Mouse (Mus musculus): ENCODE results near the gene Zfp518a.

The Zfp518a gene

DNA sequence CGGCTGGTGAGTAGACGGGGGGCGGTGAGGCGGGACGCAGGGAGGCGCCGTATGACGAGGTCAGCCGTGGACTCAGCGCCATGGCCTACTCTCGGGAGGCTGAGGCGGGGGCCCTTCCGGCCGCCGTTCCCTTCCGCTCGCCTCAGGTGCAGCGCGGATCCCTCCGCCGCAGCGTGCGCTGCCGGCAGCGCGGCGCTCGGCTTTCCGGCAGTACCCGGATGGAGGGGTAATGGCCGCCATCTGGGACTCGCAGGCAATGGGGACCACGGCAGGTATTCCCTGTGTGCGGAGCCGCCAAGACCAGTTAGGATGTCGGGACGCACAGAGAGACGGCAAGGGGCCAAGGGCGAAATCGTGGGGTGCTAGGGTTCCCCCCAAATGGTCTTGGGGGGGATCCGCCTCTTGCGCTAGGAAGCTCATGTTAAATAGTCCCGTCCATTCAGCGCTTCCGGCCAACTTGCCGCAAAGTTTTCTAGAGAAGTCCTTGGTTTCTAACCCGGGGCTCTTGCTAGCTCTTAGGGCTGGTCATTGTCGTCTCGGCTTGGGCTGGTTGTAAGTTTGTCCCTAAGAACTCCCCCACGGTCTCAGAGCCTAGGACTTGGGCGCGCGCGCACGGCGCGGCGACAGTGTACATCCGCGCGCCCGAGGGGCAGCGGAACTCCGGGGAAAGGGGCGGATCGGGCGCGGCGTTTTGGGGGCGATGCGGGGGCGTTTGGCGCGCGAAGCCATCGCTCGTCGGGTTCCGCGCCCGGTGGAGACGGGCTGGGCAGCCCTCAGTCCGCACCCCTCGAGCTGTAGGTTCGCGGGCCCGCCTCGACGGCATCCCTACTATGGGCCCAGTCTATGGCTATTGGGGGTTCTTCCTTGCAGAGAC is at the start of gene Zfp518a:
Zfp518a (plus strand) TSS at position 187 of the 874 bp plus-strand sequence.
- peak; percentile 84 for DNase-seq (ENCODE audit: low read depth, low spot score)

DNA sequence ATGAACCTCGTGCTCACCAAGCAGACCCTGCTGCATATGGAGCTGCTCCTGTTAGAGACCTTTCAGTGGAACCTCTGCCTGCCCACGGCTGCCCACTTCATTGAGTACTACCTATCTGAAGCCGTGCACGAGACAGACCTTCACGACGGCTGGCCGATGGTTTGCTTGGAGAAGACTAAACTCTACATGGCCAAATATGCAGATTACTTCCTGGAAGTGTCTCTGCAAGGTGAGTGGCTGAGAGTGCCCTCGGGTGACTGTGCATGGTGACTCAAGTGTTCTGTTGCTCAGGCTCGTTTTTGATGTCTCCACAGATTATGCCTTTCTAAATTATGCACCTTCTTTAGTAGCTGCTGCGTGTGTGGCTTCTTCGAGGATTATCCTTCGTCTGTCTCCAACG is 49.8 kb upstream of the Zfp518a start:
- DNase-seq (ENCODE audit: low read depth, low spot score), result no peak

DNA sequence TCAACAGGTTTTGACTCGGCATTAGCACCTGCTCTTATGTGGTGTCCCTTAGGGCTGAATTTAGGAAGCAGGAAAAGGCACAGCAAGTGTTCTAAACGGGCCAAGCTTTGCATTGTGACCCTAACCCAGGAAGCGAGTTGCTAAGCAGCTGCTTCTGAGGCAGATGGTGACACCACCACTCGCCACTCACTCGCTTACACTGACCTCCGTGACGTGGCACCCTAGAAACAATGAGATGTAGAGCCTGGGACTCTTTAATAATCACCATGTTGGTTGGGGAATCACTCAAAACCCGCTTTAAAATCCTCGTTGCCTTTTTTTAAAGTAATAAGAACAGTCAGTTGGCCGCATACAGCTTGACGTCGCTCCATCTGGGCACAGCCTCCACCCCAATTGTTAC is 45.1 kb upstream of the Zfp518a start:
- DNase-seq (ENCODE audit: low read depth, low spot score), result no peak

DNA sequence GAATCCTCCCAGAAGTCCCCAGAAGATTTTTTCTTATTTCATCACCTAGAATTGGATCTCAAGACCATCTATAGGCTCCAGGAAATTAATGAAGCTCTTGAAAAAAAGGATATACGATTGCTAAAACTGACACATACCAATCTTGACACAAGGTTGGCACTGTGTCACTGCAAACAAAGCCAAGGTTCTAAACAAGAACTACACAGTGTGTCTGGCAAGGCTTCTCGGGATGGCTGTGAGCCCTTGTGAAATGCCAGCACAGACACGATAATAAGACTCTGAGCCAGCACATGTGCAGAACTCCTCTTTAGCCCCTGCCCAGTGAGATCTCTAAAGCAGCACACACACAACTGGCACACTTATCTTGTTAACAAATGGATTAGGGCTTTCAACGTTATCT is 35.0 kb upstream of the Zfp518a start:
- no peak for DNase-seq (ENCODE audit: low read depth, low spot score)

DNA sequence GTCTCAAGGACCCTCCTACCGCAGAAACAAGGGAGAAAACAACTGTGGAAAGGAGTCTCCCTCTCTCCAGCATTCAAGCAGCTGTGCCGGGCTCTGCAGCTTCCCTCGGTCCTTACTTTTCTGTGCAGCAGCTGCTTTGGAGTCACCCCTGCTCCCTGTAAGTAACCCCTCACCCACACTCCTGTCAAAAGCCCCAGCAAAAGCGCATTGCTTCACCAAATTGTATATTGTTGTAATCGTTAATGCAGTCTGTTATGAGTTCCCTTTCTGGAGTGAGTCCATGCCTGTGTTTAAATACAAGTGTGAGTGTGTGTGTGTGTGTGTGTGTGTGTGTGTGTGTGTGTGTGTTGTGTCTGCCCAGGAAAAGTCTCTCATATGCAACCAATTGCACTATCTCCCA is 26.2 kb upstream of the Zfp518a start:
- no peak for DNase-seq (ENCODE audit: low read depth, low spot score)

DNA sequence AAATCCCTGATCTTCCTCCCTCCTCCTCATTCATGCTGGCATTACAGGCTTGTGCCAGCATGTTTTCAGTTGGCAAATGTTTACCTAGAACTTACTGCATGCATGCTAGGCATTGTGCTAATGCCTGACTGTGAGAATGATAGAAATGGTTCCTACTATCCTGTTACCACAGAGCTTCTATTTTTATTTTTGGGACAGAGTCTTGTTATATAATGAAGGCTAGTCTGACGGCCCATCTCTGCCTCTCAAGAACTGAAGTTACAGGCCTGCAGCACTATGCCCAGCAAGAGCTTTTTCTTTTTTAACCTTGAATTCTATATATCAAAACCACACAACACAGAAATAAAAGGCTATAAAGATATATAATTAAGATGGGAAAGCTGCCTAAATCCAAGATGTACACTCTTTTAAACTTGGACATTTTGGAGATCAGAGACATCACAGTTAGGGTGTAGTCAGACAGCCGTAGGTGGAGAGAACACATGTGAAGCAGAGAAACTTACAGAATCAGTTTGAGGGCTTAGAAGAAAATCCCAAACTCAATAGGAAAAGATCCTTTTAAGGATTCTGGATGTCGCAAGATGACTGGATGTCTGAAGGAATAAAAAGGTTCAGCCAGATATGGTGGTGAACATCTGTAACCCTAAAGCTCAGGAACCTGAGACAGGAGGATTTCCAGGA is 24.9 kb upstream of the Zfp518a start:
- DNase-seq (ENCODE audit: low read depth, low spot score), result no peak

DNA sequence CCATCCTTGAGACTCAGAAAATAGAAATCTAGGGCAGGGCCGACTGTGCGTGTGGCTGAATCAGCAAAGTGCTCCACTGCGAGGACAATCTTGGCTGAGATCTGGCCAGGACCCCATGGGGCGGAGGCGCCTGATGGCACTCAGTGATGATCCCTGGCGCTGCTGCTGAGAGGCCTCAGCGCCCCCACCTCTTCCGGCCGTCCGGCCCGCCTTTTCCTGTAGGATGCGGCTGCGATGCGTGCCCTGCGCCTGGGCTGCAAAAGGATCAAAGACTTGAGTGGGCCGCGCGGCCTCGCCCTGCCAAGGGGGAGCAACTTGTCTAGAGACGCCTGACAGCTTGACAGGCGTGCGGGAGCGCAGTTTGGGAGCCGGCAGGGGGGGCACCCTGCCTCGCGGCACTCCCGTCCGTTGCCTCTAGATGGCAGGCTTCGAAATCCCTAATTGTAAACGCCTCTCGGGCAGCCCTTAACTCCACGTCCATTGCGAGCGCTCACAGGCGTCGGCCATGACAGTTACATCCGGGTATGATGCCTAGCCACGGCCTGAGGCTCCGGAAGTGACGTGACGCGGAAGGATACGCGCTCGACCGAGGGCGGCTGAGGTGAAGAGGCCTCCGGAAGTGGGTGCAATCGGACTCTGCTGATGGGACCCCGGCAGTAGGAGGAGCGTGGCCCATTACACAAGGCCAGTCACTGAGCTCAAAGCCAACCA is 21.4 kb upstream of the Zfp518a start:
- peak; percentile 96 for DNase-seq (ENCODE audit: low read depth, low spot score)

DNA sequence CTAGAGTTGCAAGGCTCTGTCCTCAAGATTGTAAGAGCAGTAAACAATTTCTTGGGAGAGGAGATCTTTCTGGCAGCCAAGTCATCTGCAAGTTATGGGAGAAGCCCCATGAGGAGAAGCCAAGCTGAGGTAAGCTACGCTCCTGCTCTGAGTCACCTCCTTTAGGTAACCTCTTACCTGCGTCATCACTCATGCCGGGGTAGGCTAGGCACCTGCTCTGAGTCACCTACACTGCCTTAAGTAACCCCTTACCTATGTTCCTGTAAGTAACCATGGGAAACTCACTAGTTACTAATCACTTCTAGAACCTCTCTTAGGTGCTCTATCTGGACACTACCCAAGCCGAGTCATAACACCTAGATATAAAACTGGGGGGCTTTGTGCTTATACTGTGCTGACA is 12.8 kb upstream of the Zfp518a start:
- DNase-seq (ENCODE audit: low read depth, low spot score), result no peak

DNA sequence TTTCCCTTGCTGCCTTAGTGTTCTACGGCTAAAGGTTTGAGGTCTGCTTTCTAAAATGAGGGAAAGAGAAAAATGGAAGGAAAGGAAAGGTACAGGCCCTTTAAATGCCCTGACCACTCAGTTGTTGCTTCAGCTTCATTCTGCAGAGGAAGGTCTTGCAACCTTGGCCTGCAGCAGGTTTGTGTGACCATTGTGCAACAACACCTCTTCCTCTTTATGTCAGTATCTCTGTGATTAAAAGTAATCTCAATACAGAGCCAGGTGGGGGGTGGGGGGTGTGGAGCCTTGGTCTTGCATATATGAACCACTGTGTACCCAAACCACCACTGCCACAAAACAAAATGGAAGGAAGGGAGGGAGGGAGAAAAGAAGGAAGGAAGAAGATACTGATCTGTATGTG is 5.6 kb upstream of the Zfp518a start:
- no peak for DNase-seq (ENCODE audit: low read depth, low spot score)

DNA sequence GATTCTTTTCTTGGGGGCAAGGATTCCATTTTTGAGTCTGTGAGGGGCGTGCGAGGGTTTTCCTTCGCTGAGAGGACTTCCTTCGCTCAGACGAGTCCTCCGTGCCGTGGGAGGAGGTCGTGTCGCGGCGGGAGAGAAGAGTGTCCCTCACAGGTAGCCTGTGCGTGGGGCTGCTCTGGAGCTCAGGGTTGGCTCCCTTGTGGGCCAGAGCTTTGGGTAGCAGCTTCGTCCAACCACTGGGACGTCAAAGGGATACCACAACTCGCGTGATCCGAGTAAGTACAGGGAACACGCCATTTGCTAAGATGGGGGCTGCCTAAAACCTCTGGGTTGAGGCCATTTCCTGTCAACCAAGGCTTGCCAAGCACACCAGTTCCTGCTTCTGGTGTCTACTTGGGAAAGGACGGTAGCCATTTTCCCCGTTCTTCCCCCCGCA is 416 bp upstream of the Zfp518a start:
- peak; percentile 58 for DNase-seq (ENCODE audit: low read depth, low spot score)

DNA sequence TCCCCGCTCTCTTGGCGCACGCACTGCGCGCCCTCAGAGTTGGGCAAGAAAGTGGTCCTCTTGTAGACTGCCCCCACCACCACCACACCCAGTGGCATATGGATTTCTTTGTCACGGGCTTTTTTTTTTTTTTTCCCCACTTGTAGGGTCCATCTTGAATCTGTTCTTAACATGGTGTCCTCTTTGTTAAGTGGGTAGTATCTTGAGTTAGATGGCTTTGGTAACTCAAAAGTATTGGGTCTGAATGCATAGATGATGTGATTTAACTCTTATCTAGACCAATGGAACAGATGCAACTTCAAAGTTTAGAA is 843 bp downstream of the Zfp518a start:
- DNase-seq (ENCODE audit: low read depth, low spot score), result peak; percentile 16

DNA sequence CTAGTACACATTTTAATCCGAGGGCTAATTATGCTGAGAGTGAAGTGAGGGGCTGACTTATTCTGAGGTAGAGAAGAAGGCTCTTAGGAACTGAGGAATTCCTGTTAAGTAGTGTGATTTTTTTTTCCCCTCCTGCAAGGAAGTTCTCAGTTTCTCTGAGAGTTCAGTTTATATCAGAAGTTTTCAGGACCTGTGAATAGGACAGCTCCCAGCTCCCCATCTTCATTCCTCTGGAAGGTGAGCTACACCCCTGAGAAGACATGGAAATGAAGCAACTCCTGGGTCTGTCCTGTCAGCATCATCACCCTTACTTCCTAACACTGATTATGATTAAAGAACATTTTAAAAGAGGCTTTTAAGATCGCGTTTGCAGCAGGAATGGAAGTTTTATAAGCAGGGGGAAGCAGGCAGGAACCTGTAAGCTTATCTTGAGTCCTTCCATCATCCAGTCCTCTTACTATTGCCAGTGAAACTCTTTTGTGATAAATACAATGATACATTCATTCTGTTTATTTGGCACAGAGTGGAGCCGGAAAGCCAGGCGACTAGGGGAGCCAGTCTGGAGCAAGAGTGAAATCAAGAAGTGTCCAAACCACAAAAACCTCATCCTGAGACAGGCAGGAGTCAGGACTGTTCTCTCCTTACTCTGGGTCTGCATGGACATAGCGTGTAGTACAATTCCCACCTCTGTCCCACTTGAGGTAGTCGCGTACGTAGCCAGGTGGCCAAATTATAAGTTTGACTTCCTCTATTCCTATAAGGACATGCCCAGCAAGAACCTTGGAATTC is 37.3 kb downstream of the Zfp518a start:
- no peak for DNase-seq (ENCODE audit: low read depth, low spot score)

DNA sequence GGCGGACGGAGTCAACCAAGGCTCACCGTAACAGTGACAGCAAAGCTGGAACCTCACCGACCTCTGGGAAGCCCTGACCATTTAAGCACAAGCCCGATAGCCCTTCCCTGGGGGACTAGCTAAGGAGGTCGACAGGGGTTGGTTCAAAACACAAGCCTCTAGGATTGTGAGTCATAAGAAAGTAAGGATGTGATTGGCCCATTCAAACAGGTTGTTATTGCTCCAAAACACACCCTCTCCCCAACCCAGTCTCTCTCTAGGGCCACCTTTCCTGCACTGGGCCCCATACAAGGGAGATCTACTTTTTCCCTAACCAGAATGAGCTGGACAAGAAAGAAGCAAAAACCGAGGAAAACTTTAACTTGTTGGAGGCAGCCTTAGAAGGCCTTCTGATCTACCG is 40.9 kb downstream of the Zfp518a start:
- no peak for DNase-seq (ENCODE audit: low read depth, low spot score)

DNA sequence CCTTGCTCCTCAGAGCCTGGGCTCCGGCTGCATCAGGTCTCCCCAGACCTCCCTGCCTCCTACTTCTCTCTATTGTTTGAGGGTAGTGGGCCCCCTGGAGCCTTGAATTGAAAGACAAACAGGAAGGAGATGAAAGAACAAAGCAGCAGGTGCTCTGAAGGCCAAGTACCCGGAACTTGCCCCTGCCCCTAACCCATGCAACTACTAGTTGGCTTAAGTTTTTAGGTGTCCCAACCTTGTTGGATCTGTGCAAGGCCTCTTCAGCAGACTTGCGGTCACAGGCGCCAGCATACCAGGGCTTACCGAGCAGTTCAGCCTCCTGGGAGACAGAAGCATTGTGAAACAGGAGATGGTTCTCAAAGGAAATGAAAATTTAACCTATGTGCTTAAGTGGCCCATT is 41.5 kb downstream of the Zfp518a start:
- DNase-seq (ENCODE audit: low read depth, low spot score), result peak; percentile 36

DNA sequence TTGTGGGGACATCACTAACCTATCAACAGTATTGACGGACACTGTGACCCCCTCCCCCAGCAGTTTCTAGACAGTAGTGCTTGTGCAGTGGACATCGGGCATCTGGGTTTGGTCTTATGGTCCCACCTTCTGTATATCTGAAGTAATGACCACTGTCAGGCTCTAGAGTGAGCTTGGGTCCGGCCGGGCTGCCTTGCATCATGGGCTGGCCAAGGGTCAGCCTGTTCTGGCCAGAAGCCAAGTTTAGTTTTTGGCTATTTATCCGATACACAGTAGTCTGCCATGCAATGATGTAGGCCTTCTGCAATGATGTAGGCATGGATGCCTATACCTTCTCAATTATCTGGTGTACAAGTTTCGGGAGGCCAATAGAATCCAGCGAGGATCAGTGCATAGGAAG is 49.0 kb downstream of the Zfp518a start:
- no peak for DNase-seq (ENCODE audit: low read depth, low spot score)

DNA sequence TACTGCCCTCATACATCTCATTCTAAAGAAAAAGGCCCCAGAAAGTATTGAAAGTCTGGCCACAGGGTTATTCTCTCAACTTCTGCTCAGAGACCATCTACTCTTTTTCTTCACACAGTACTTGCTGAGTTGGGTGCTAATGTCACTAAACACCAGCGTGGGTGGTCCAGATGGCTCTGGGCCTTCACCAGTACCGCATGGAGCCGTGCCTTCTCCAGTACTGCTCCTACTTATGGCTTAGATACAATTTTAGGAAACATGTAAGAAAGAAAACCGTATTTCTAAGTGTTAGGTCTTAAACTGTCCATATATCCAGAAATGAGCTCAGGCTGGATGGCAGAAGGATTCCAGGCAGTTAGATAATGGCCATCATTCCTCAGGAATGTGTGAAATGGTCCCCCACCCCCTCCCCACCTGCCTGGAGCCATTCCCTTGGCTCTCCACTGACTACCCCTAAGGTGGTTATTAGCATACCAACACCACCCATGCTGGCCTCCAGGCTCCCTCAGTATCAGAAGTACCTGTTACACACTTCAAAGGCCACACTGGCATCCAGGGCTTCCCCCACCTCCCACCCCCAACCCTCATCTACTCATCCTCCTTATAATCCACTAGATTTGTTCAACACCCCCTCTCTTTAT is 52.6 kb downstream of the Zfp518a start:
- DNase-seq (ENCODE audit: low read depth, low spot score), result no peak

DNA sequence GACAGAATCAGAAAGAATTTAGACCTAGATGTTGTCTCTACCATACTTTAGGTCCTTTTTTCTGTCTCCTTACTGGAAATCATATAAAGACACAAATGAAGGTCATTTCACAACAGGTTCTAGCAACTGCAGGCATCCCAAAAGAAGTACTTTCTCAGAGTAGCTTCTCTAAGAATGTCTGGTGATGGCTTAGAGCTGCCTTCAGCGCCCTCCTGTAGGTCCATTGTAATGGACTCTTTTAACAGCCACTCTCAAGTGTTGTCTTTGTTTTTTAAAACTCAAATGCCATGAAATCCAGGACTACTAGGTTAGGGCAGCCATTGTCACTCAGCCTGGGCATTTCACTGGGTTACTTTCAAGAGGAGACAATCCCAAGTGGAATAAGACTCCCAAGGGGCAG is 64.5 kb downstream of the Zfp518a start:
- no peak for DNase-seq (ENCODE audit: low read depth, low spot score)

DNA sequence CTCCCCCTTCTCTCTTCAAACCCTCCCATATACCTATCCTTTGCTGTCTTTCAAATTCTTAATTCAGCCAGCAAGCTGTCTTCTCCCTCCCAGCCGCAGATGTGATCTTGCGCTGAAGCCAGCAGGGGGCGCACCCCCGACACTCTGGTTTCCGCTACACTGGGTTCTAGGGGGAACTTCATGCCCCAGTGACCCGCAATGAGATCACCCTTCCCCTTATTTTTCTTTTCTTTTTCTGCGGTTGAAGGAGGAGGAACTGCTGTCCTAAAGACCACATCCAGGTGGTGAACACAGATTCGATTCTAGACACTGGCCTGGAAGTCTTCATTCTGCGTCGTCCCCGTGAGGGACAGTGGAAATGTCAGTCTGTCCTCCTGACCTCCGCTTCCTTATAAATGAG is 68.5 kb downstream of the Zfp518a start:
- DNase-seq (ENCODE audit: low read depth, low spot score), result no peak

DNA sequence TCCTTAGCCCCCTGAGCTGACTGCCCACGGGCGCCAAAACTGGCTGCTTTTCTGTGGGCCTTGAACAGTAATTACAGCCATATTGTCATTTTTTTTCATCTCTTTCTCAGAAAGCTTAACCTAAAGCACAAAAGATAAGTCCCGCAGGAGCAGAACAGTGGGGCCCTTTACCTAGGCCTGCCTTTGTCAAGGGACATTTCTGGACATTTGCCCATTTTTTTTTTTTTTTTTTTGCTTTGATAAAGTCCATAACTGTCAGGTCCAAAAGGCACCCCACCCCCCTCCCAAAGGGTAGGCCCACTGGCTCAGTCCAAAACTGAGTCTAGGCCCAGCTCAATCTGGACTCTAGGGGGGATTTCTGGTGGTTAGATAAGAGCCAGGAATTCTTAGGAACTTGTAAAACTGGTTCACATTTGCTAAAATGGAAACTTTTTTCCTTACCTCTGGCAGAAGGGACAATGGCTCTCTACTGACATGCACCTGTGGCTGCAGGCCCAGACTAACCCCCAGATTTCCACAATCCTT is 69.9 kb downstream of the Zfp518a start:
- DNase-seq (ENCODE audit: low read depth, low spot score), result no peak

DNA sequence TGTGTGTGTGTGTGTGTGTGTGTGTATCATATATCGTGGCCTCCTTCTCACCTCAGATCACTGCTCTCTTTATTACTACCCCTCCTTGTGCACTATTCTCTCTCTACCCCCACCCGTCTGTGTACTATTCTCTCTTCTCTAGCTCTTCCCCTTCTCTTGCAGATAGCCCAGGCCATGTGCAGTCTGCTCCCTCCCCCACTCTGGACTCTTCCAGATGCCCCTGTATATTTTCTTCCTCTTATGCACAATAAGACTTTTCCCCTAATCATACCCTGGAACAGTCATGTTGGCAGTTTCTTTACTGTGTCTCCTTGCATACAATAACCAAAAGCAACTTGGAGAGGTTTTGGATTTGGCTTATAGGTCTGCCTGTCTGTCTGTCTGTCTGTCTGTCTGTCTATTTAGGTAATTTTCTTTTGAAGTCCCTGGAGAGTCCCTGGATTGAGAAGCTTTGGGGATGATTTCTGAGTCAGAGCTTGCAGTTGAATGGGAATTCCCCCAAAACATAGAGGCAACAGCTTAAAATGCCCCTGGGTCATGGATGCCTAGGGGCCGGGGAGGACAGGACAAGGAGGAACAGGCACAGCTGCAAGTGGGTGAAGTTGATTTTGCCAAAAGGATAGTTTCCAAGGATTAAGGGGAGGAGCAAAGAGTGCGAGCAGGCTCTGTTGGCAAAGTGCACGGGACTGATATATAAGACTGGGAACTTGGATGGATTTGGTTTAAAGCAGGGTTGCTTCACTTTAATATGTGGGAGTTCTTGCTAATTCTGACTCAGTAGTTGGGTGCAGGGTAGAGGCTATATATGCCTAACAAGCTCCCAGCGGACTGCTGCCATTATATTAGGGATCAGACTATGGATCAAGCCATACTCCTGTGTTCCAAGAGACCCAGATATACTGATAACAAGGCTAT is 70.7 kb downstream of the Zfp518a start:
- DNase-seq (ENCODE audit: low read depth, low spot score), result no peak

All from WW6 (cell line).